Mouse (Mus musculus) cerebellum, postnatal 4 days (tissue): Measurements from ENCODE around the gene Nell1.

Experiments
- DNase-seq, 2 experiments: peaks; one replicate each; pipeline ENCODE4 v3.0.0; 2022; ENCODE audit warnings: low spot score in 2 of 2, mixed read lengths in 1 of 2

The Nell1 gene

GRCm38 (mm10) chr7:50549572-50549971 lies 574.9 kb downstream of the Nell1 start:
- DNase-seq, result no peak

GRCm38 (mm10) chr7:50551426-50551825 lies 576.8 kb downstream of the Nell1 start:
- no peak for DNase-seq

- no peak for DNase-seq
These were observed 588.0 kb downstream of the Nell1 start for GRCm38 (mm10) chr7:50562708-50563107.

GRCm38 (mm10) chr7:50573841-50574240 lies 599.2 kb downstream of the Nell1 start:
- DNase-seq, result no peak

- DNase-seq, result no peak
These were observed 614.2 kb downstream of the Nell1 start for GRCm38 (mm10) chr7:50588642-50589424.

- DNase-seq, result no peak
These were observed 624.2 kb downstream of the Nell1 start, which contains the start of gene 4933405O20Rik for GRCm38 (mm10) chr7:50598890-50599289. Gene 4933405O20Rik, plus strand, starts transcription at chr7:50599190.

GRCm38 (mm10) chr7:50614101-50614500 lies 639.4 kb downstream of the Nell1 start:
- DNase-seq, result no peak

GRCm38 (mm10) chr7:50629186-50629585 lies 654.5 kb downstream of the Nell1 start:
- no peak for DNase-seq

GRCm38 (mm10) chr7:50633147-50633546 lies 658.5 kb downstream of the Nell1 start:
- DNase-seq, result no peak

GRCm38 (mm10) chr7:50672266-50672665 lies 697.6 kb downstream of the Nell1 start:
- no peak for DNase-seq

- DNase-seq, result no peak
These were observed 700.8 kb downstream of the Nell1 start for GRCm38 (mm10) chr7:50675444-50675843.

GRCm38 (mm10) chr7:50677511-50677910 lies 702.8 kb downstream of the Nell1 start:
- no peak for DNase-seq

GRCm38 (mm10) chr7:50686337-50686736 lies 711.7 kb downstream of the Nell1 start:
- no peak for DNase-seq

- no peak for DNase-seq
These were observed 750.5 kb downstream of the Nell1 start for GRCm38 (mm10) chr7:50725166-50725565.

- DNase-seq, result peak in 1 of 2 experiments; percentile 20
These were observed 756.3 kb downstream of the Nell1 start for GRCm38 (mm10) chr7:50730951-50731350.

- DNase-seq, result no peak
These were observed 780.9 kb downstream of the Nell1 start for GRCm38 (mm10) chr7:50755516-50755915.

GRCm38 (mm10) chr7:50756409-50756808 lies 781.7 kb downstream of the Nell1 start:
- DNase-seq, result no peak

GRCm38 (mm10) chr7:50773516-50773915 lies 798.9 kb downstream of the Nell1 start:
- DNase-seq, result no peak

GRCm38 (mm10) chr7:50781105-50781504 lies 806.4 kb downstream of the Nell1 start:
- no peak for DNase-seq

- DNase-seq, result no peak
These were observed 809.0 kb downstream of the Nell1 start for GRCm38 (mm10) chr7:50783652-50784051.

GRCm38 (mm10) chr7:50826180-50826579 lies 851.5 kb downstream of the Nell1 start:
- no peak for DNase-seq

- DNase-seq, result no peak
These were observed 858.1 kb downstream of the Nell1 start for GRCm38 (mm10) chr7:50832799-50833198.

GRCm38 (mm10) chr7:50842646-50843045 lies 868.0 kb downstream of the Nell1 start:
- no peak for DNase-seq

GRCm38 (mm10) chr7:50847921-50848320 lies 873.3 kb downstream of the Nell1 start:
- DNase-seq, result no peak
